Mouse (Mus musculus) heart, adult 2 months (tissue): ENCODE results near the gene Tfeb.

Experiments
- CTCF ChIP-seq: fragments of 200-600 bp; IDR thresholded peaks from 2 replicates; pipeline ENCODE4 v1.8.1; 2022; ENCODE audit warnings: antibody characterized with exemption, mild to moderate bottlenecking, moderate library complexity
- EP300 ChIP-seq: fragments of 200-500 bp; IDR thresholded peaks from 2 replicates; pipeline ENCODE4 v1.6.1; 2011; ENCODE audit warnings: low read depth, low read length, control low read depth; ENCODE audit not compliant: insufficient read depth
- POLR2A ChIP-seq: fragments of 200-500 bp; IDR thresholded peaks from 2 replicates; pipeline ENCODE4 v1.6.1; 2011; ENCODE audit warnings: mild to moderate bottlenecking, low read depth, low read length, control low read depth; ENCODE audit not compliant: insufficient read depth

DNA sequence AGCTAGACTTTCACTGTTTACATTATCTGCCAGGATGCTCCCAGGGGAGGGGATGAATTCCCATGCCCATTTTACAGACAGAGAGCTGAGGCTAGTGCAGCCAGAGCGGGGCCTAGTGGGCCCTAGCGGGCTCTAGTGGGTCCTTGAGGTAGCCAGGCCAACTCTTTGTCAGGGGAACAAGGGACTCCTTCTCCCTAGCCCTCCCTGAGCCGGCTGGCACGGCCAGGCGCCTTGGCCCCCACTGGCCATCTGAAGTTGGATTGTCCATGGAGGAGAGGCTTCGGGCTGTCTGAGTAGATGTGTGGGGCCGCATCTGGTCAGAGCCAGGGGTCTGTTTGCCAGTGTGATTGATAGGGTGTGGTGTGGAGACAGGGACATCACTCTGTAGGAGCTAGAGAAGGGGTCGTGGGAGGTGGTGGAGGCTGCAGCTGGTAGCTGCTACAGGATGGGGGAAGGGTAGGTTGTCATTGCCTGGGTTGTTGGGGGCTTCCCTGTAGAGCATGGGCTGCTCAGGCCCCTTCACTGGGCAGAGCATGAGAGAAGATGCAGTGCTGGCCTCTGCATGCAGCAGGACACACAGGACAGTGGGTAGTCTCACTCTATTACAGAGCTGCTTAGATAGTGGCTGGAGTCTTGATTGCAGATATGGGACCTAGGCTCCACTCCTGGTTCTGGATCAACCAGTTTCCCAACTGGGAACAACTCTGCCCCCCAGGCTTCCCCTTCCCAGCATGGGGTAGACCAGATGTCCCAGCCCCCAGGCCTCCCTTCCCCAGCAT, 46.8 kb downstream of the Tfeb start:
- TF ChIP-seq POLR2A, result no peak
- TF ChIP-seq CTCF, result no peak
- no peak for TF ChIP-seq EP300
